Comparison of ENCODE assay signal across 14 mouse cellular contexts in the genomic region with DNA sequence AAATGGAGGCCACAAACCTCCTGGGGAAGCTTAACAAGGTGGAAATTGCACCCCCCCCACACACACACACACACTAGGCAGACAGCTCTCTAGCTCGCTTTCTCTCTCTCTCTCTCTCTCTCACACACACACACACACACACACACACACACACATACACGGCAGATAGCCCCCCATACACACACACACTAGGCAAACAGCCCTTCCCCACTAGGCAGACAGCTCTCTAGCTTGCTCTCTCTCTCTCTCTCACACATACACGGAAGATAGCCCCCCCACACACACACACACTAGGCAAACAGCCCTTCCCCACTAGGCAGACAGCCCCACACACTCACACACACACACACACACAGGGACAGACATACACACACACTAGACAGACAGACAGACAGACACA. TPM values are rescaled to one million over a fixed set of nuclear protein-coding genes. Genes with fewer than 3 reads are reported as not detected.
DNase-seq lines count a peak whose midpoint lies in the region; ATAC-seq lines count a peak whose summit lies in the region.
"Had no signal": no experiment of that assay in that cellular context is flagged by ENCODE, and none has a peak within 500 bp of the region (broad histone marks: within the 10 kb centered on the region; RNA-seq: fewer than 3 reads in every experiment).

No protein-coding gene starts in this region.

- no peak overlapping the region for H3K9ac ChIP-seq in kidney, embryonic 14.5 days (ENCODE audit: low read depth, low read length)
- H3K9ac ChIP-seq in limb, embryonic 15.5 days: no peak overlapping the region
- H3K9ac ChIP-seq: hindbrain, embryonic 15.5 days; neural tube, embryonic 15.5 days had no signal

- no peak for DNase-seq in heart, embryonic 10.5 days (ENCODE audit: low spot score)
- no peak for DNase-seq in heart, adult 18-20 months
- no peak for DNase-seq in kidney, adult 11 months
- DNase-seq in embryonic facial prominence, embryonic 10.5 days (ENCODE audit: low spot score): no peak
- no peak for DNase-seq in layer of hippocampus, postnatal 36 days
- DNase-seq: B cell, adult 2 months; gastrocnemius, adult 2 months; right cerebral cortex, adult 18-20 months had no signal

- H3K9me3 ChIP-seq in heart, embryonic 10.5 days: no peaks in the 10 kb centered on the region
- H3K9me3 ChIP-seq in kidney, embryonic 14.5 days (ENCODE audit: control insufficient read depth, low read length): no peaks in the 10 kb centered on the region
- no peaks in the 10 kb centered on the region for H3K9me3 ChIP-seq in embryonic facial prominence, embryonic 10.5 days
- no peaks in the 10 kb centered on the region for H3K9me3 ChIP-seq in limb, embryonic 15.5 days
- H3K9me3 ChIP-seq: hindbrain, embryonic 15.5 days; neural tube, embryonic 15.5 days had no signal

- ATAC-seq in kidney, embryonic 14.5 days (ENCODE audit: low FRiP score, low TSS enrichment): 0 out of 2 replicates have a peak, but pooled peaks have one; percentile 39
- ATAC-seq in limb, embryonic 15.5 days (ENCODE audit: insufficient number of reproducible peaks, low FRiP score, low TSS enrichment, low read depth): no peak
- ATAC-seq in megakaryocyte-erythroid progenitor cell, adult 5-6 weeks (replicated peaks; ENCODE audit: low FRiP score, low TSS enrichment, poor library complexity, severe bottlenecking): no peak

- H3K4me3 ChIP-seq in heart, embryonic 10.5 days: no peak overlapping the region
- no peak overlapping the region for H3K4me3 ChIP-seq in kidney, embryonic 14.5 days (ENCODE audit: low read length)
- no peak overlapping the region for H3K4me3 ChIP-seq in embryonic facial prominence, embryonic 10.5 days
- no peak overlapping the region for H3K4me3 ChIP-seq in limb, embryonic 15.5 days
- H3K4me3 ChIP-seq: gastrocnemius, adult 2 months; hindbrain, embryonic 15.5 days; megakaryocyte, embryonic 14.5 days; neural tube, embryonic 15.5 days had no signal

- H3K4me2 ChIP-seq in kidney, embryonic 14.5 days (replicated peaks; ENCODE audit: low read depth, low read length): no peak overlapping the region
- no peak overlapping the region for H3K4me2 ChIP-seq in limb, embryonic 15.5 days
- H3K4me2 ChIP-seq: hindbrain, embryonic 15.5 days; neural tube, embryonic 15.5 days had no signal

- WGBS in heart, embryonic 10.5 days: 32% methylated on average over 3 of the region's 3 CpGs
- WGBS in kidney, embryonic 14.5 days: 58% methylated on average over 3 of the region's 3 CpGs
- 71% methylated on average over 3 of the region's 3 CpGs for WGBS in embryonic facial prominence, embryonic 10.5 days
- WGBS in limb, embryonic 15.5 days: 48% methylated on average over 3 of the region's 3 CpGs

- no peaks in the 10 kb centered on the region for H3K27me3 ChIP-seq in heart, embryonic 10.5 days (ENCODE audit: insufficient read depth, poor library complexity, severe bottlenecking)
- no peaks in the 10 kb centered on the region for H3K27me3 ChIP-seq in kidney, embryonic 14.5 days (ENCODE audit: control insufficient read depth, insufficient read depth, low read length)
- H3K27me3 ChIP-seq in embryonic facial prominence, embryonic 10.5 days (replicated peaks; ENCODE audit: low read depth, poor library complexity, severe bottlenecking): no peaks in the 10 kb centered on the region
- H3K27me3 ChIP-seq in limb, embryonic 15.5 days: no peaks in the 10 kb centered on the region
- H3K27me3 ChIP-seq: hindbrain, embryonic 15.5 days; neural tube, embryonic 15.5 days had no signal

- peak overlapping the region; percentile 85 for H3K27ac ChIP-seq in heart, embryonic 10.5 days
- peak overlapping the region; percentile 17; the same call in 1 of the 2 replicates for H3K27ac ChIP-seq in kidney, embryonic 14.5 days (ENCODE audit: low read depth, low read length)
- H3K27ac ChIP-seq in embryonic facial prominence, embryonic 10.5 days (replicated peaks): peak overlapping the region; percentile 44; the same call in 1 of the 2 replicates
- H3K27ac ChIP-seq in limb, embryonic 15.5 days: peak overlapping the region; percentile 54
- H3K27ac ChIP-seq: gastrocnemius, adult 2 months; hindbrain, embryonic 15.5 days; neural tube, embryonic 15.5 days had no signal

- H3K4me1 ChIP-seq in heart, embryonic 10.5 days: peaks cover 16% of the 10 kb centered on the region
- no peaks in the 10 kb centered on the region for H3K4me1 ChIP-seq in kidney, embryonic 14.5 days (ENCODE audit: control insufficient read depth, insufficient read depth, low read length)
- peaks cover 9% of the 10 kb centered on the region for H3K4me1 ChIP-seq in embryonic facial prominence, embryonic 10.5 days
- peaks cover 4% of the 10 kb centered on the region; the same call in 1 of the 2 replicates for H3K4me1 ChIP-seq in limb, embryonic 15.5 days
- H3K4me1 ChIP-seq: hindbrain, embryonic 15.5 days; neural tube, embryonic 15.5 days had no signal

- H3K36me3 ChIP-seq in heart, embryonic 10.5 days: no peaks in the 10 kb centered on the region
- no peaks in the 10 kb centered on the region for H3K36me3 ChIP-seq in kidney, embryonic 14.5 days (ENCODE audit: control insufficient read depth, insufficient read depth, low read length)
- no peaks in the 10 kb centered on the region for H3K36me3 ChIP-seq in embryonic facial prominence, embryonic 10.5 days (replicated peaks)
- no peaks in the 10 kb centered on the region for H3K36me3 ChIP-seq in limb, embryonic 15.5 days
- H3K36me3 ChIP-seq: hindbrain, embryonic 15.5 days; neural tube, embryonic 15.5 days had no signal

RNA-seq across cellular contexts. Expression of a gene that starts 21.3 kb away (rescaled TPM):
- 107 and 125 TPM in 2 replicates for polyA plus RNA-seq in heart, embryonic 10.5 days (2016; fragmentation: Nextera tagmentation; extraction: Ambion mirVana)
- 10 to 100 TPM; 55.1 to 60.2 TPM for total RNA-seq in heart, adult 18-20 months (2021)
- 68.6 and 115 TPM in 2 replicates for polyA plus RNA-seq in kidney, embryonic 14.5 days (2014; fragmentation: Nextera tagmentation; extraction: Ambion mirVana)
- 157 and 169 TPM in 2 replicates for polyA plus RNA-seq in embryonic facial prominence, embryonic 10.5 days (2016; fragmentation: Nextera tagmentation; extraction: Ambion mirVana)
- polyA plus RNA-seq in limb, embryonic 15.5 days (2015; fragmentation: Nextera tagmentation; extraction: Ambion mirVana): 88.4 and 93.5 TPM in 2 replicates
- 80.8 and 82.4 TPM in 2 replicates for total RNA-seq in megakaryocyte-erythroid progenitor cell, adult 5-6 weeks (2014; fragmentation: Nextera tagmentation)
- 108 TPM in 2 replicates for total RNA-seq in megakaryocyte-erythroid progenitor cell, adult 5-6 weeks (2017)
- total RNA-seq in layer of hippocampus, postnatal 36 days (2021): 10 to 100 TPM; 49.7 to 50.1 TPM

RNA-seq across cellular contexts. Expression of a gene that starts 39.5 kb away (rescaled TPM):
- polyA plus RNA-seq in heart, embryonic 10.5 days (2016; fragmentation: Nextera tagmentation; extraction: Ambion mirVana): 24.0 and 28.6 TPM in 2 replicates
- 10 to 100 TPM; 47.2 to 48.0 TPM for total RNA-seq in heart, adult 18-20 months (2021)
- 29.1 and 30.5 TPM in 2 replicates for polyA plus RNA-seq in kidney, embryonic 14.5 days (2014; fragmentation: Nextera tagmentation; extraction: Ambion mirVana)
- 33.0 and 35.1 TPM in 2 replicates for polyA plus RNA-seq in embryonic facial prominence, embryonic 10.5 days (2016; fragmentation: Nextera tagmentation; extraction: Ambion mirVana)
- polyA plus RNA-seq in limb, embryonic 15.5 days (2015; fragmentation: Nextera tagmentation; extraction: Ambion mirVana): 20.9 and 22.0 TPM in 2 replicates
- total RNA-seq in megakaryocyte-erythroid progenitor cell, adult 5-6 weeks (2014; fragmentation: Nextera tagmentation): 27.7 and 32.8 TPM in 2 replicates
- total RNA-seq in megakaryocyte-erythroid progenitor cell, adult 5-6 weeks (2017): 2.7 and 3.3 TPM in 2 replicates
- 10 to 100 TPM; 57.1 to 64.4 TPM for total RNA-seq in layer of hippocampus, postnatal 36 days (2021)

RNA-seq across cellular contexts. Expression of a gene that starts 51.1 kb away (rescaled TPM):
- 60.6 and 65.7 TPM in 2 replicates for polyA plus RNA-seq in heart, embryonic 10.5 days (2016; fragmentation: Nextera tagmentation; extraction: Ambion mirVana)
- total RNA-seq in heart, adult 18-20 months (2021): 10 to 100 TPM; 20.7 to 24.0 TPM
- 37.3 and 64.0 TPM in 2 replicates for polyA plus RNA-seq in kidney, embryonic 14.5 days (2014; fragmentation: Nextera tagmentation; extraction: Ambion mirVana)
- polyA plus RNA-seq in embryonic facial prominence, embryonic 10.5 days (2016; fragmentation: Nextera tagmentation; extraction: Ambion mirVana): 63.9 and 64.3 TPM in 2 replicates
- polyA plus RNA-seq in limb, embryonic 15.5 days (2015; fragmentation: Nextera tagmentation; extraction: Ambion mirVana): 67.0 and 76.2 TPM in 2 replicates
- total RNA-seq in megakaryocyte-erythroid progenitor cell, adult 5-6 weeks (2014; fragmentation: Nextera tagmentation): 71.7 and 81.0 TPM in 2 replicates
- total RNA-seq in megakaryocyte-erythroid progenitor cell, adult 5-6 weeks (2017): 29.2 and 40.1 TPM in 2 replicates
- 100 to 1,000 TPM; 237 to 252 TPM for total RNA-seq in layer of hippocampus, postnatal 36 days (2021)

RNA-seq across cellular contexts. Expression of a gene that starts 58.0 kb away (rescaled TPM):
- 529 and 565 TPM in 2 replicates for polyA plus RNA-seq in heart, embryonic 10.5 days (2016; fragmentation: Nextera tagmentation; extraction: Ambion mirVana)
- total RNA-seq in heart, adult 18-20 months (2021): 100 to 1,000 TPM; 184 to 195 TPM
- polyA plus RNA-seq in kidney, embryonic 14.5 days (2014; fragmentation: Nextera tagmentation; extraction: Ambion mirVana): 607 TPM in 2 replicates
- 604 and 650 TPM in 2 replicates for polyA plus RNA-seq in embryonic facial prominence, embryonic 10.5 days (2016; fragmentation: Nextera tagmentation; extraction: Ambion mirVana)
- polyA plus RNA-seq in limb, embryonic 15.5 days (2015; fragmentation: Nextera tagmentation; extraction: Ambion mirVana): 572 and 581 TPM in 2 replicates
- 166 and 200 TPM in 2 replicates for total RNA-seq in megakaryocyte-erythroid progenitor cell, adult 5-6 weeks (2014; fragmentation: Nextera tagmentation)
- total RNA-seq in megakaryocyte-erythroid progenitor cell, adult 5-6 weeks (2017): 113 and 150 TPM in 2 replicates
- 100 to 1,000 TPM; 725 to 748 TPM for total RNA-seq in layer of hippocampus, postnatal 36 days (2021)

Comparison
In these comparisons a context has a peak if more than half of its experiments do, and no peak if none do; other contexts are left out.
1. H3K27ac ChIP-seq: peak in every context shown above with its lines; median percentile 85 in heart, embryonic 10.5 days; 54 in limb, embryonic 15.5 days; 44 in embryonic facial prominence, embryonic 10.5 days; 17 in kidney, embryonic 14.5 days.